Mouse (Mus musculus): ENCODE data around the gene Gpatch1. TPM values are rescaled to one million over a fixed set of nuclear protein-coding genes. Genes with fewer than 3 reads are reported as not detected.
A peak's percentile ranks its signal among the peaks of the same experiment; 100 is the strongest.
"Not testable (repeated sequence)": the region's sequence is repeated elsewhere in the genome, so short reads cannot be mapped to it uniquely, and the experiment has no call there.

Gene Gpatch1
- polyA plus RNA-seq, 1 experiment from 2014 or later = 20.2 TPM

DNA sequence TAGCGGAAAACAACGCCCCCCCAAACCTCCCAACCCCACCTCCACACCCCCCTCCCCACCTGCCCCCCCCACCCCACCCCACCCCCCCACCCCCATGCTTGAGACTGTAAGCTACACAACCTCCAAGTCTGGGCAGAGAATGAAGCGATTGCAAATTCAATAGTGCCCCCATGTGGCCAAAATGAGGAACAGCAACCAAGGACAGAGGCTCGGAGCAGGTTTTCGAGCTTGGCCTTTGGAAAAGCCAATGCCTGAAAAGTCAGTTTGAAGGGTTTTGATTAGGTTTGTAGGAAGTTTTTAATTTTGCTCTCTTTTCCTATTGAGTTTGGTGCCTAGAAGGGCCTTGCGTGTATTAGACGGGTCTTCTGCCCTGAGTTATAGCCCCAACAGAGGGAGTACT, 53.5 kb downstream of the Gpatch1 start:
- no peak overlapping the region for H3K27ac ChIP-seq
- H3K4me1 ChIP-seq = peaks cover 6% of the 10 kb centered on the region; the same call in 1 of the 2 replicates
- no peak overlapping the region for H3K4me3 ChIP-seq (replicated peaks)
- H3K9me3 ChIP-seq = peaks cover 4% of the 10 kb centered on the region; the same call in 1 of the 2 replicates
- no peak overlapping the region for H3K4me2 ChIP-seq
- H3K9ac ChIP-seq = no peak overlapping the region
- no peaks in the 10 kb centered on the region for H3K36me3 ChIP-seq (replicated peaks)
- WGBS = 7% methylated on average over 7 of the region's 7 CpGs
- no peaks in the 10 kb centered on the region for H3K27me3 ChIP-seq
- no peak for ATAC-seq (ENCODE audit: low FRiP score)

DNA sequence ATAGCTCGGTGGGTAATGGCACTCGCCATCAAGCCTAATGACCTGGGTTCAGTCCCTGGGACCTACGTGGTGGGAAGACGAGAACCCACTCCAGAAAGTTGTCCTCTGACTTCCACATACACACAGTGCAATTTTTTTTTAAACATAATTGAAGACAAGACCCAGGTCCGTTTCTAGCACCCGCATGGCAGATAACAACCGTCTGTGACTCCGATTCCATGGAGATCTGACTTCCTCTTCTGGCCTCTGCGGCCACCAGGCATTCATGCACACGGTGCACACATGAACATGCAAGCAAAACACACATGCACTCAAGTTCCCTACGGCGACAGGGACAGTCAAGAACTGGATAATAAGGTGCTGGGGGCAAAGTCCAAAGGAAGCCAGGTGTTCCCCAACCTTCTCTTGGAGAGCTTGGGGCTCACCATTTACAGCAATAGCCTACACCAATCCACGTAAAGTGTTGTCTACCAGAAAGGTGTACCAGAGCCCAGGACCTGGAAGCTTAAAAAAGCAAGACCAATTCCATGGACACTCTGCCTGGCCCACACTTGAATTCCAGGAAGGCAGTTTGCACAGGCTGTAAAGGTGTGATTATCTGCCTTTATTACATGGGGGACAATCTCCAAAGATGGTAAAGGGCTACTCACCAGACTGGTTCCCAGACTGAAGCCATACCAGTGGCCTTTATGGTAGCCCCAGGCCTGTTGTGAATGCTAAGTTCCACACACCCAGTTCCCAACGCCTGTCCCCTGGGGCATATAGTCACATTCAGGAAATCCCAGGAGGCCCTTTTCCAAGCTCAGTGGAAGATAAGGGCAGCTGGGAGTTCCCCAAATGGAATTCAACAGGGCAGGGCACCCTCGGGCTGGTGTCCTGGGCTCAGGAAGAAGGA, 54.4 kb downstream of the Gpatch1 start:
- WGBS = 84% methylated on average over 15 of the region's 15 CpGs
- H3K4me2 ChIP-seq = no peak overlapping the region
- no peak overlapping the region for H3K27ac ChIP-seq
- no peaks in the 10 kb centered on the region for H3K36me3 ChIP-seq (replicated peaks)
- H3K4me3 ChIP-seq (replicated peaks) = no peak overlapping the region
- H3K27me3 ChIP-seq = no peaks in the 10 kb centered on the region
- H3K9me3 ChIP-seq = peaks cover 4% of the 10 kb centered on the region; the same call in 1 of the 2 replicates
- ATAC-seq (ENCODE audit: low FRiP score) = no peak
- no peaks in the 10 kb centered on the region for H3K4me1 ChIP-seq
- H3K9ac ChIP-seq = no peak overlapping the region

DNA sequence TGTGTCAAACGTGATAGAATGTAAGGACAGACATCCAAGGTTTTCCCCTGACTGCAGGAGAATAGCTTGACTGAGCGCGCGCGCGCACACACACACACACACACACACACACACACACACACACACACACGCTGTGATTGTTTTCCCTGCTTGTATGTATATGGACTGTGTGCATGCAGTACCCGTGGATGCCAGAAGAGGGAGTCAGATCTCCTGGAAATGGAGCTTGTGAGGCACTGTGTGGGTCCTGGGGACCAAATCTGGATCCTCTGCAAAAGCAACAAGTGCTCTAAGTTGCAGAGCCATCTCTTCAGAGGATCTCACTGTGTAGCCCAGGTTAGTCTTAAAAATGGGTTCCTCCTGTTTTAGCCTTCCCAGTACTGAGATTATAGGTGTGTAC, 58.9 kb downstream of the Gpatch1 start:
- H3K4me2 ChIP-seq = no peak overlapping the region
- no peak overlapping the region for H3K4me3 ChIP-seq (replicated peaks)
- H3K9ac ChIP-seq = no peak overlapping the region
- no peak overlapping the region for H3K27ac ChIP-seq
- H3K36me3 ChIP-seq (replicated peaks) = no peaks in the 10 kb centered on the region
- WGBS = 87% methylated on average over 8 of the region's 8 CpGs
- H3K4me1 ChIP-seq = no peaks in the 10 kb centered on the region
- no peaks in the 10 kb centered on the region; the same call in 1 of the 2 replicates for H3K27me3 ChIP-seq
- no peaks in the 10 kb centered on the region for H3K9me3 ChIP-seq
- no peak for ATAC-seq (ENCODE audit: low FRiP score)

DNA sequence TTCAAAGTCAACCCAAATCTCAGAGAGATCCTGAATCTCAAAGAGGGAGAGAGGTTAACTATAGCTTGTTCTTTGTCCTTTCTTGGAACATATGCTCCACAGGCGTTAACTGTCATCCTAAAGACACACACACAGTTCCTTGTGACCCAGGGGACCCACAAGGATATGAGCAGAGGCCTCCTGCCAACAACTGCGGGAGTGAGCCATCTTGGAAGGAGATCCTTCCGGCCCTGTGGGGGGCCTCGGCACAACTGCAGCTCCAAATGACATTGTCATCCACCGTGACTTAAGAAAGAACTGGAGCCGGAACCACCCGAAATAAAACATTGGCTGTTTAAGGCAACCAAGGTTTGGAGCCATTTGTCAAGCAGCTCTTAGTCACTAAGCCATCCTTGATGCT, 59.9 kb downstream of the Gpatch1 start:
- no peak overlapping the region for H3K27ac ChIP-seq
- no peaks in the 10 kb centered on the region for H3K36me3 ChIP-seq (replicated peaks)
- no peak overlapping the region for H3K9ac ChIP-seq
- H3K4me2 ChIP-seq = no peak overlapping the region
- no peaks in the 10 kb centered on the region for H3K9me3 ChIP-seq
- no peak overlapping the region for H3K4me3 ChIP-seq (replicated peaks)
- no peaks in the 10 kb centered on the region; the same call in 1 of the 2 replicates for H3K27me3 ChIP-seq
- no peaks in the 10 kb centered on the region for H3K4me1 ChIP-seq
- no peak for ATAC-seq (ENCODE audit: low FRiP score)
- 73% methylated on average over 7 of the region's 7 CpGs for WGBS

DNA sequence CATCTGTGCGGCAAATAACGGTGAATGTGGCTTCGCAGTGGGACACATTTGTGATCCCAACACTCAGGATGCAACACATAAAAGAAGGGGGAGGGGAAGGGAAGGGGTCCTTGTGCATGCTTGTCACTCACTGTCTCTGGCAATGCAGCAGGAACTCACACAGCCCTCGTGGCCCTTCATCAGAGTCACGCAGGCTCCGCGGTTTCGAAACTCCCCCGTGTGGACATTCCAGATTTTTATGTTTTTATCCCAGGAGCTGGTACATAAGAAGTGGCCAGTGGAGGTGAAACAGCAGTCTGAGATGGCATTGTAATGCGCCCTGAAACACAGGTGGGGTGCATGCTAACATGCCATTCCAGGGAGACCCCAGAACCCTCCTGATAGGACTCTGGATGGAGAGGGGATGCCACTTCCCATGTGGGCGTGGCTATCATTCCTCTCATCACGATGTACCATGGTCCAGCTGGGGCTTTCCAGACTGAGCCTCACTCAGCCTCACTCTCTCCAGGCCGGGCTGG, 66.1 kb downstream of the Gpatch1 start:
- H3K36me3 ChIP-seq (replicated peaks) = no peaks in the 10 kb centered on the region
- no peaks in the 10 kb centered on the region for H3K9me3 ChIP-seq
- H3K4me2 ChIP-seq = peak overlapping the region; percentile 46
- no peaks in the 10 kb centered on the region; the same call in 1 of the 2 replicates for H3K27me3 ChIP-seq
- WGBS = 7% methylated on average over 12 of the region's 13 CpGs
- peak; percentile 68 for ATAC-seq (ENCODE audit: low FRiP score)
- 0 out of 2 replicates have a peak overlapping the region, but pooled peaks have one; percentile 26 for H3K27ac ChIP-seq
- H3K4me1 ChIP-seq = peaks cover 6% of the 10 kb centered on the region; the same call in 1 of the 2 replicates
- peak overlapping the region; percentile 22; the same call in 1 of the 2 replicates for H3K4me3 ChIP-seq (replicated peaks)
- no peak overlapping the region for H3K9ac ChIP-seq

DNA sequence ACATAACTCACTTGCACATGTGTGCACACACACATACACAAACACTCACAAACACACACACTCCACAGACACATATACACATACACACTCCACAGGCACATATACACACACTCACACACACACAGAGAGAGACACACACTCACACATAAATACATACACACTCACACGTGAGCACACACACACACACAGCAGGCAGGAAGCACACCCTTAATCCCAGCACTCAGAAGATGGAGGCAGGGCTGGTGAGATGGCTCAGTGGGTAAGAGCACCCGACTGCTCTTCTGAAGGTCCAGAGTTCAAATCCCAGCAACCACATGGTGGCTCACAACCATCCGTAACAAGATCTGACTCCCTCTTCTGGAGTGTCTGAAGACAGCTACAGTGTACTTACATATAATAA, 80.3 kb downstream of the Gpatch1 start:
- 87% methylated on average over 3 of the region's 3 CpGs for WGBS
- not testable (repeated sequence) for ATAC-seq (ENCODE audit: low FRiP score); H3K4me3 ChIP-seq (replicated peaks)

DNA sequence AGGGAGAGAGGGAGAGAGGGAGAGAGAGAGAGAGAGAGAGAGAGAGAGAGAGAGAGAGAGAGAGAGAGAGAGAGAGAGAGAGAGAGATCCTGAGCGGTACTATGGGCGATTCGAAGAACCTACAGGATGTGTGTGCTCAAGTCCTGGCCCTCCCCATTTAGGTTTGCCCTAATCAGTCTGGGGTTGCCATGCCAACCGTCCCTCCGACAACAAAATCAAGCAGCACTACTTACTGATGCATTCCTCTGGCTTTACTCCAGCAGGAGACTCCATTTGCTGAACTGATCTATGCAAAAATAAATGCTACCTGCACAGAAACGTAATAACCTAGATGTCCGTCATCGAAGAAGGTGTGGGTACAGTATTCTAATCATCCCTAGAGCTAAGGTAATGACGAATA, 82.9 kb downstream of the Gpatch1 start:
- 0 out of 2 replicates have a peak, but pooled peaks cover 4% of the 10 kb centered on the region for H3K9me3 ChIP-seq
- peak overlapping the region; percentile 95 for H3K27ac ChIP-seq
- H3K36me3 ChIP-seq (replicated peaks) = no peaks in the 10 kb centered on the region
- peak overlapping the region; percentile 56 for H3K9ac ChIP-seq
- peak; percentile 80 for ATAC-seq (ENCODE audit: low FRiP score)
- peak overlapping the region; percentile 62 for H3K4me3 ChIP-seq (replicated peaks)
- peaks cover 19% of the 10 kb centered on the region for H3K4me1 ChIP-seq
- H3K27me3 ChIP-seq = no peaks in the 10 kb centered on the region
- H3K4me2 ChIP-seq = peak overlapping the region; percentile 56
- 16% methylated on average over 9 of the region's 9 CpGs for WGBS

More for the DNA sequence above, 80.3 kb downstream of the Gpatch1 start:
- H3K4me2 ChIP-seq; H3K27me3 ChIP-seq; H3K36me3 ChIP-seq (replicated peaks); H3K9me3 ChIP-seq; H3K9ac ChIP-seq; H3K27ac ChIP-seq: not testable (repeated sequence)
- peaks cover 17% of the 10 kb centered on the region for H3K4me1 ChIP-seq

DNA sequence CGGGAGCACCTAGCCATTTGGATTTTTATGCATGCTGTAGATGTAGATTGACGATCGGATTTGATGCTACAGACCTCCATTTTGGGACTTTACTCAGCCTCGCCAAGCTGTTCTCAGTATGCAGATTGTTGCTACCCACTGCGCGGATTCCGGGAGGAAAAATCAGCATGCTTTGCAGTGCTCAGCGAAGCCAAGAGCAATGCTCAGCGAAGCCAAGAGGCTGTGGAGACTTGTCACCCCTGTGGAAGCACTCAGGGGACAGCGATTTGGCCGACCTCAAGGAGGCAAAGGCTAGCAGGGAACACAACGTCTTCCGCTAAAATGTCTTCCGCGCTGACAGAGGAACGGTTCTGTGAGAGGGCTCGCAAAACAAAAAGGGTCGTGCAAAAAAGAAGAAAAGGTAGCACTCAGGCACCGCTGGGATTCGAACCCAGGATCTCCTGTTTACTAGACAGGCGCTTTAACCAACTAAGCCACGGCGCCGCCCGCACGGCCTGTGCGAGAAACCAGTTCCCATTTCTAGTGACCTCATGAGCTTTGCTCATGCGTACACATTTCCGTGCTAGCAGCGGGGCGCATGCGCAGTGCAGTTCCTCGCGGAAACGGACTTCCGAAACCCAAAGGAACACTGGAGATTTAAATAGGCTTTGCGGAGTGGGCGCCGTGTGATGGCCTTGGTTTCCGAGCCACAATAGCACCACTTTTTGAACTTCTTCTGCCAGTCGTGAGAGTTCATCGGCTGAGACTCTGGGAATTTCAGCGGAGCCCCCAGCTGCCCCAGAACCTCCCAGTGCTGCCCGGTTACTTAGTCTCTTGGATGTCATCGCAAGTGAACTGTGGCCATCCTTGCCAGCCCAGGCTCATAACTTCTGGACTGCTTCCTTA, 83.6 kb downstream of the Gpatch1 start:
- under 1% methylated on average over 45 of the region's 45 CpGs for WGBS
- Histone ChIP-seq H3K27me3 (no peaks in the 10 kb centered on the region), H3K4me1 (peaks cover 19% of the 10 kb centered on the region), H3K36me3 (replicated peaks) (no peaks in the 10 kb centered on the region), H3K27ac (peak overlapping the region; percentile 95), H3K9me3 (0 out of 2 replicates have a peak, but pooled peaks cover 4% of the 10 kb centered on the region), H3K4me3 (replicated peaks) (peak overlapping the region; percentile 62), H3K4me2 (peak overlapping the region; percentile 56), H3K9ac (peak overlapping the region; percentile 65)
- peak; percentile 96 for ATAC-seq (ENCODE audit: low FRiP score)

DNA sequence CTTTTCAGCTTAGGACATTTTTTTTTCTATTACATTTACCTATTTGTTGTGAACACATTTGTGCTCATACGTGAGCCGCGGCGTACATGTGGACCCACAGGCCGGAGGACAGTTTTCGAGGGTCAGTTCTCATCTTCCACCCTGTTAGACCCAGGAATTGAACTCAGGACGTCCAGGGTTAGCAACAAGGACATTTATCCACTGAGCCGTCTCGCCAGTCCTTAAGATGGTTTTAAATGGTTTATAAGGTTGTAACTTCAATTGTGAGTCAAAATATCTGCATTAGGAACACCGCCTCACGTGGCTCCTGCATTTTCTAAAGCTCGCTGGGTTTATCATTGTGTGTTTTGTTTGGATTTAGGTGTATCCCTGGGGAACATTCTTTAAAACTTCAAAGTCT, 84.4 kb downstream of the Gpatch1 start:
- ATAC-seq (ENCODE audit: low FRiP score) = no peak
- no peaks in the 10 kb centered on the region for H3K36me3 ChIP-seq (replicated peaks)
- WGBS = 42% methylated on average over 12 of the region's 12 CpGs
- H3K27me3 ChIP-seq = no peaks in the 10 kb centered on the region
- H3K4me3 ChIP-seq (replicated peaks) = peak overlapping the region; percentile 62
- peak overlapping the region; percentile 65 for H3K9ac ChIP-seq
- peaks cover 19% of the 10 kb centered on the region for H3K4me1 ChIP-seq
- peak overlapping the region; percentile 56 for H3K4me2 ChIP-seq
- H3K27ac ChIP-seq = peak overlapping the region; percentile 90
- H3K9me3 ChIP-seq = 0 out of 2 replicates have a peak, but pooled peaks cover 4% of the 10 kb centered on the region

DNA sequence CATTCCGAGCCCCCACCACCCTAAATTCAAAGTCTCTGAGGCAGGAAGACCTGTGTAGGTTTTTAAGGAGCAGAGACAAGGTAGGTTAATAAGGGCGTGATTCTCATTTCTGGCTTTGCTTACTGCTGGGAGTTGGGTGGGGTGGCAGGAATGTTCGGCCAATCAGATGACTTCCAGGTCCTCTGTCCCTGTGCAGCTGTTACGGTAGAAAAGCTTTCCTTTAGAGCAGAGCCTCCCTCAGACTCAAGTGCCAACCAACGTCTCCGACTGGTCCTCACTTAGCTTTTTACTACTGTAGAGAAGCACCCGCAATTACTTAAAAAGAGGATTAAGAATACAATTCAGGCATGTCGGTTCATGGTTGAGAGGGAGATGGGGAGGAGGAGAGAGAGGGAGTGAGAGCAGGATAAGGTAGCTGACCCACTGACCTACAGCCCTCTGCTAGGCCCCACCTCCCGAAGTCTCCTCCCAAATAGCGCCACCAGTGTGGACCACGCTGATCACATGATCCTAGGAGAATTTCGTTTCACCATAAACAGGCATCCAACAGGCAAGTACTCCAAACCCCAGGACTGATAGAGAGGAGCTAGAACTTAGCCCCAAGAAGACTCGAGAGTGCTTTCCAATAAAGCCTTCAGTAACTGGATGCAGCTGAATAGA, 85.3 kb downstream of the Gpatch1 start:
- Histone ChIP-seq H3K36me3 (replicated peaks) (no peaks in the 10 kb centered on the region), H3K9me3 (0 out of 2 replicates have a peak, but pooled peaks cover 4% of the 10 kb centered on the region), H3K4me2 (no peak overlapping the region), H3K9ac (no peak overlapping the region), H3K27ac (no peak overlapping the region), H3K4me3 (replicated peaks) (no peak overlapping the region), H3K4me1 (peaks cover 19% of the 10 kb centered on the region), H3K27me3 (no peaks in the 10 kb centered on the region)
- no peak for ATAC-seq (ENCODE audit: low FRiP score)
- WGBS = 30% methylated on average over 13 of the region's 13 CpGs

DNA sequence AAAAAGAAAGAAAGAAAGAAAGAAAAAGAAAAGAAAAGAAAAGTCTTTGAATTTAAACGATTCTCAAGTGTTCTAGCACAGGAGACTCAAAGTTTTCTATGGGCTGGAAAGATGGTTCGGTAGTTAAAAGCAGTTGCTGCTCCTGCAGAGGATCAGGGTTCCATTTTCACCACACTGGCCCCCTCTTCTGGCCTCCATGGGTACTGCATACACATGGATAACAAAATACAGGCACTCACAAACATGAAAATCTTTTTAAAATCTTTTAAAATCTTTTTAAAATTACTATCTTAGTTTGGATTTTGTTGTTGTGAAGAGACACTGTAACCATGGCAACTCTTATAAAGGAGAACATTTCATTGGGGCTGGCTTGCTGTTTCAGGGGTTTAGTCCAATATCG, 87.9 kb downstream of the Gpatch1 start:
- no peaks in the 10 kb centered on the region for H3K36me3 ChIP-seq (replicated peaks)
- 0 out of 2 replicates have a peak, but pooled peaks cover 4% of the 10 kb centered on the region for H3K9me3 ChIP-seq
- 68% methylated on average over 3 of the region's 3 CpGs for WGBS
- no peak overlapping the region for H3K4me3 ChIP-seq (replicated peaks)
- no peak overlapping the region for H3K4me2 ChIP-seq
- peaks cover 14% of the 10 kb centered on the region for H3K4me1 ChIP-seq
- no peaks in the 10 kb centered on the region for H3K27me3 ChIP-seq
- H3K9ac ChIP-seq = no peak overlapping the region
- no peak overlapping the region for H3K27ac ChIP-seq
- ATAC-seq (ENCODE audit: low FRiP score) = no peak

All from forebrain, embryonic 12.5 days (tissue).